Mouse (Mus musculus) ES-Bruce4 (cell line): Measurements from ENCODE around the gene Tnxb. TPM values are rescaled to one million over a fixed set of nuclear protein-coding genes. Genes with fewer than 3 reads are reported as not detected.
A peak's percentile ranks its signal among the peaks of the same experiment; 100 is the strongest.

Experiments
- H3K27ac ChIP-seq: 2 replicates; pipeline ENCODE4 v1.5.1; 2012; ENCODE audit warnings: low read length, inconsistent platforms; ENCODE audit not compliant: insufficient read depth
- H3K27me3 ChIP-seq: 2 replicates; pipeline ENCODE4 v1.6.1; 2012; ENCODE audit warnings: mild to moderate bottlenecking, low read length, inconsistent platforms; ENCODE audit not compliant: control insufficient read depth, poor library complexity, insufficient read depth, severe bottlenecking
- H3K36me3 ChIP-seq: 2 replicates; pipeline ENCODE4 v1.6.1; 2012; ENCODE audit warnings: inconsistent platforms, mild to moderate bottlenecking, low read length, moderate library complexity; ENCODE audit not compliant: control insufficient read depth, poor library complexity, insufficient read depth, severe bottlenecking
- H3K4me1 ChIP-seq: one replicate; pipeline ENCODE4 v1.8.1; 2011; ENCODE audit warnings: low read length; ENCODE audit not compliant: control insufficient read depth, insufficient read depth
- H3K4me3 ChIP-seq: 2 replicates; pipeline ENCODE4 v1.5.1; 2011; ENCODE audit warnings: low read depth, mild to moderate bottlenecking, low read length
- H3K9ac ChIP-seq: 2 replicates; pipeline ENCODE4 v1.6.1; 2012; ENCODE audit warnings: low read depth, mild to moderate bottlenecking, inconsistent platforms; ENCODE audit not compliant: poor library complexity, severe bottlenecking
- H3K9me3 ChIP-seq: replicated peaks from 2 replicates; pipeline ENCODE4 v1.6.1; 2012; ENCODE audit warnings: mild to moderate bottlenecking, low read length, inconsistent platforms; ENCODE audit not compliant: control insufficient read depth, poor library complexity, insufficient read depth, severe bottlenecking
- CTCF ChIP-seq: IDR thresholded peaks from one replicate; pipeline ENCODE4 v1.8.1; 2011; ENCODE audit warnings: low read depth, low read length
- EP300 ChIP-seq: IDR thresholded peaks from 2 replicates; pipeline ENCODE4 v1.6.1; 2011; ENCODE audit warnings: low read depth, low read length; ENCODE audit not compliant: insufficient read depth
- POLR2A ChIP-seq: IDR thresholded peaks from one replicate; pipeline ENCODE4 v1.8.1; 2011; ENCODE audit warnings: low read length; ENCODE audit not compliant: insufficient read depth
- polyA plus RNA-seq: library from polyadenylated mRNA; stranded (reverse); fragments of >200 nt; gene quantifications from 2 replicates; pipeline ENCODE4 v1.2.4, GENCODE M21; 2011; ENCODE audit warnings: low read depth; ENCODE audit not compliant: missing spikeins, insufficient read depth, insufficient read length

Gene Tnxb
- polyA plus RNA-seq, 1 experiment: 0.13 TPM

GRCm38 (mm10) chr17:34645831-34646511 lies 24.4 kb upstream of the Tnxb start:
- H3K9ac ChIP-seq: peak overlapping the region; percentile 49
- H3K4me3 ChIP-seq: peak overlapping the region; percentile 52
- peaks cover 4% of the 10 kb centered on the region; the same call in 1 of the 2 replicates for H3K36me3 ChIP-seq
- no peak for TF ChIP-seq CTCF
- no peak for TF ChIP-seq EP300
- no peak for TF ChIP-seq POLR2A
- H3K4me1 ChIP-seq: no peaks in the 10 kb centered on the region
- no peaks in the 10 kb centered on the region for H3K27me3 ChIP-seq
- H3K27ac ChIP-seq: no peak overlapping the region
- no peaks in the 10 kb centered on the region for H3K9me3 ChIP-seq

DNA sequence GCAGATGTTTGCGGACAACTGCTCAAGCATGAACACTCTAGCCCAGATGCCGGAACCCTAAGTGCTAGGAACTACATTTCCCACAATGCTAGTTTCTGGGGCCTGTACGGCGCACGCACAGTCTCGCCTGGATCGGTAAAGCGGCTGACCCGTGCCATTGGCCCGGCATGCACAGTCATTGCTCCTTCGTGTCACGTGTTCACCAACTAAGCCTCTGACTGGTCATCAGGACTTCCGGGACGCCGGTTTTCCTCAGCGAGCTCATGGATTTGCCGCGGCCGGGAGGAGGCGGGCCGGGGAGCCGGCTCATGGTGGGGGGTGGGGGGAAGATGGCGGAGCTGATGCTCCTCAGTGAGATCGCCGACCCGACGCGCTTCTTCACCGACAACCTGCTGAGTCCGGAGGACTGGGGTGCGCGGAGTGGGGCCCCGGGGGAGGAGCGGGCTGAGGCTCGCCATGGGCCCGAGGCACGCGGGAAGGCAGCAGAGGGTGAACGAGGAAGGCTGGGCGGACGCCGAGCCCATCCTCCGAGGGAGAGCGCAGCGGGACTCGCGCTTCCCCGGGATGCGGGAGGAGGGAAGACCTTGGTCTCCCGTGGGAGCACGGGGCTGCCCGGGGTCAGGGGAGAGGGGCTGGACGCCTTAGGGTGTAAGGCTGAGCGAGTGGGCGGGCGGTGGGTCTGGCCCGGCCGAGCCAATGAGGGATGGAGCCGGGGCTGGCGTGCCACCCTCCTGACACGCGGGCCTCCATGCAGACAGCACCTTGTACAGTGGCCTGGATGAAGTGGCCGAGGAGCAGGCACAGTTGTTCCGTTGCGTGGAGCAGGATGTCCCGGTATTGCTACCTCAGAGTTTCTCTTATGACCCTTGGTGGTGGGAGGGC lies 23.2 kb upstream of the Tnxb start, which contains the start of gene Atf6b:
Gene Atf6b (plus strand): TSS at position 241 of the 882 bp plus-strand sequence.
- Histone ChIP-seq H3K27ac (no peak within 1 kb of the TSS), H3K9me3 (no peaks in the 10 kb centered on the region), H3K4me3 (peak within 1 kb of the TSS; percentile 93), H3K4me1 (no peaks in the 10 kb centered on the region), H3K27me3 (no peaks in the 10 kb centered on the region), H3K9ac (peak within 1 kb of the TSS; percentile 73), H3K36me3 (peaks cover 4% of the 10 kb centered on the region; the same call in 1 of the 2 replicates)
- TF ChIP-seq CTCF: no peak
- no peak for TF ChIP-seq POLR2A
- no peak for TF ChIP-seq EP300

DNA sequence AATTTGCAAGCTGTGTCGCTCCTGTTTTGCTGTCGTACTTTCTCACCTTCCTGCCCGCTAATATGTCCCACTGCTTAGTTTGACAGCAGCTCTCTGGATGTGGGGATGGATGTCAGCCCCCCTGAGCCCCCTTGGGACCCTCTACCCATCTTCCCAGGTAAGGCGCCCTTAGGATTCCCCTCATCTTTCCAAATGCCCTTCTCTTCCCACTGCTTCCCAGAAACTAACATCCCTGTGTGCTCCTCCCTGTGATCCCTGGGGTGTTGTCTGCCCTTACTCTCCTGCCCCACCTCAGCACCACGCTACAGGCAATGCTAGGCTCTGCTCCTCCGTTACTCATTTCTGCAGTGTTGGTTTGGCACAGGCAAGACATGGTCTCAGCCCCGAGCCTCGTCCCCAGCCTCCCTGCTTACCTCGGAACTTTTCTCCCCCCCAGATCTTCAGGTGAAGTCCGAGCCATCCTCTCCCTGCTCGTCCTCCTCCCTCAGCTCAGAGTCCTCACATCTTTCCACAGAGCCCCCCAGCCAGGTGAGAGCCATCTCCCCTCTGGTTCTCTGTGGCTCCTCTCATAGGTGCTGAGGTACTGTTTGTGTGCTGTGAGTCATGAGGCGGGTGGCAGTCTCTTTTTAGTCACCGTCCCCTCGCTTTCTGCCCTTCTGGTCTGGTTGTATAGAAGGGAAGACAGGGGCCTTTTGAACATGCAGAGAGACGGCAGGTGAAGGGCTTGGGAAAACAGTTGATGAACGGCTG lies 22.0 kb upstream of the Tnxb start:
- H3K9ac ChIP-seq: no peak overlapping the region
- no peak overlapping the region for H3K27ac ChIP-seq
- no peaks in the 10 kb centered on the region for H3K4me1 ChIP-seq
- no peak overlapping the region for H3K4me3 ChIP-seq
- no peak for TF ChIP-seq CTCF
- TF ChIP-seq EP300: no peak
- TF ChIP-seq POLR2A: no peak
- H3K36me3 ChIP-seq: peaks cover 4% of the 10 kb centered on the region; the same call in 1 of the 2 replicates
- H3K9me3 ChIP-seq: no peaks in the 10 kb centered on the region
- H3K27me3 ChIP-seq: no peaks in the 10 kb centered on the region

DNA sequence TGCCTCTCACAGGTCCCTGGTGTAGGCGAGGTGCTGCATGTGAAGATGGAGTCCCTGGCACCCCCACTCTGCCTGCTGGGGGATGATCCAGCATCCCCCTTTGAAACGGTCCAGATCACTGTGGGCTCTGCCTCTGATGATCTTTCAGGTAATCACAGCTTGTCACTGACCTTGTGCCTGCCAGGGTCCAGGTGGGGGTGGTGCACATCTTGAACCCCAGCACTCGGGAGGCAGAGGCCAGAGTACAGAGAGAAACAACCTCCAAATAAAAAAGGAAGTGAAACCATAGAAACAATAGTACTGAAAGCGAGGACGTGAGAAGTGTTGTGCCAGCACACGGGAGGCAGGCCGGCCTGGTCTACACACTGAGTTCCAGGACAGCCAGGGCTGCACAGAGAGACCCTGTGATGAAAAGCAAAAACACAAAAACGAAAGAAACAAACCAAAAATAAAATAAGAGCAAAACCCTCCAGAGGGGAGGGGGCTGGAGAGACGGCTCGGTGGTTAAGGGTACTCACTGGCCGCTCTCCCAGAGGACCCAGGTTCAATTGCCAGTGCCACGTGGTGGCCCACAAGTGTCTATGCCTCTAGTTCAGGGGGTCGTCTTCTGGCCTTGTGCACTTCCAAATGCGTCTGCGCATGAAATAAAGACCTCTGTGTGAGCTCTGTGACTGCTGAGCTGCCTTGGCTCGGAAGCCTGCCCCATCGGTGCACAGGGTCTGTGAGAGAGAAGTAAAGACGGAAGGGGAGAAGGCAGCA lies 21.1 kb upstream of the Tnxb start:
- no peak for TF ChIP-seq EP300
- TF ChIP-seq CTCF: no peak
- TF ChIP-seq POLR2A: no peak
- H3K4me1 ChIP-seq: no peaks in the 10 kb centered on the region
- H3K27me3 ChIP-seq: no peaks in the 10 kb centered on the region
- H3K27ac ChIP-seq: no peak overlapping the region
- no peaks in the 10 kb centered on the region for H3K9me3 ChIP-seq
- H3K9ac ChIP-seq: no peak overlapping the region
- H3K4me3 ChIP-seq: no peak overlapping the region
- peaks cover 9% of the 10 kb centered on the region; the same call in 1 of the 2 replicates for H3K36me3 ChIP-seq

- Histone ChIP-seq H3K4me3 (no peak overlapping the region), H3K36me3 (peaks cover 9% of the 10 kb centered on the region; the same call in 1 of the 2 replicates), H3K27me3 (no peaks in the 10 kb centered on the region), H3K9ac (no peak overlapping the region), H3K4me1 (no peaks in the 10 kb centered on the region), H3K27ac (no peak overlapping the region), H3K9me3 (no peaks in the 10 kb centered on the region)
- TF ChIP-seq EP300: no peak
- TF ChIP-seq POLR2A: no peak
- TF ChIP-seq CTCF: no peak
Observed at GRCm38 (mm10) chr17:34650781-34651180, 19.6 kb upstream of the Tnxb start.
